Mouse (Mus musculus) intestine, postnatal 0 days (tissue): Measurements from ENCODE around the gene Tmem141. TPM values are rescaled to one million over a fixed set of nuclear protein-coding genes. Genes with fewer than 3 reads are reported as not detected.

ENCODE experiments used
- ATAC-seq: fragments of 200-750 bp; cut with Nextera tagmentation; 2 replicates; pipeline ENCODE4 v1.8.0; 2017; ENCODE audit warnings: mild to moderate bottlenecking, moderate TSS enrichment, moderate library complexity
- H3K27ac ChIP-seq: fragments of 300-500 bp; sonication (generic); 2 replicates; pipeline ENCODE4 v1.5.1; 2014; ENCODE audit warnings: mild to moderate bottlenecking, low read depth, low read length, moderate library complexity
- H3K27me3 ChIP-seq: fragments of 300-500 bp; sonication (generic); replicated peaks from 2 replicates; pipeline ENCODE4 v1.6.1; 2014; ENCODE audit warnings: low read length, mixed read lengths; ENCODE audit not compliant: control insufficient read depth, insufficient read depth
- H3K36me3 ChIP-seq: fragments of 300-500 bp; sonication (generic); 2 replicates; pipeline ENCODE4 v1.6.1; 2014; ENCODE audit warnings: mild to moderate bottlenecking, moderate library complexity; ENCODE audit not compliant: control insufficient read depth, insufficient read depth
- H3K4me1 ChIP-seq: fragments of 300-500 bp; sonication (generic); replicated peaks from 2 replicates; pipeline ENCODE4 v1.6.1; 2014; ENCODE audit warnings: antibody characterized with exemption, low read length, mixed read lengths; ENCODE audit not compliant: control insufficient read depth, insufficient read depth
- H3K4me2 ChIP-seq: fragments of 300-500 bp; sonication (generic); replicated peaks from 2 replicates; pipeline ENCODE4 v1.6.1; 2014; ENCODE audit warnings: low read depth, mild to moderate bottlenecking, moderate library complexity
- H3K4me3 ChIP-seq: fragments of 300-500 bp; sonication (generic); 2 replicates; pipeline ENCODE4 v1.5.1; 2014; ENCODE audit warnings: low read depth, low read length
- H3K9ac ChIP-seq: fragments of 300-500 bp; sonication (generic); 2 replicates; pipeline ENCODE4 v1.6.1; 2014; ENCODE audit warnings: mild to moderate bottlenecking, low read depth, low read length
- H3K9me3 ChIP-seq: fragments of 300-500 bp; sonication (generic); 2 replicates; pipeline ENCODE4 v1.6.1; 2016; ENCODE audit warnings: mixed run types; ENCODE audit not compliant: control insufficient read depth
- CTCF ChIP-seq: sonication (generic); IDR thresholded peaks from 2 replicates; pipeline ENCODE4 v1.5.1; 2016; ENCODE audit warnings: low read depth, mild to moderate bottlenecking, control low read depth, antibody characterized with exemption, moderate library complexity
- WGBS: fragments of 180-500 bp; shearing (Covaris S2); extraction: QIAGEN DNeasy Blood & Tissue Kit; methylation state at CpG from one replicate; pipeline ENCODE4 v1.1.7; 2014; 5-methylcytosine and 5-hydroxymethylcytosine counted together
- polyA plus RNA-seq: library from polyadenylated mRNA; unstranded; fragments of >200 nt; fragmentation: Nextera tagmentation; extraction: Ambion mirVana; gene quantifications from 2 replicates; pipeline ENCODE4 v1.2.1, GENCODE M21; 2015

Tmem141 gene
- polyA plus RNA-seq, 1 experiment from 2014 or later, result 23.0 TPM

GRCm38 (mm10) chr2:25580621-25581101 is 41.1 kb downstream of the Tmem141 start:
- Histone ChIP-seq H3K27ac (no peak overlapping the region), H3K4me2 (peak overlapping the region; percentile 75), H3K27me3 (peaks cover 43% of the 10 kb centered on the region), H3K4me3 (no peak overlapping the region), H3K9ac (no peak overlapping the region), H3K9me3 (no peaks in the 10 kb centered on the region), H3K36me3 (peaks cover 15% of the 10 kb centered on the region), H3K4me1 (peaks cover 32% of the 10 kb centered on the region)
- TF ChIP-seq CTCF, result no peak
- ATAC-seq, result no peak
- 31% methylated on average over 6 of the region's 6 CpGs for WGBS

- H3K4me1 ChIP-seq, result peaks cover 34% of the 10 kb centered on the region
- TF ChIP-seq CTCF, result peak; percentile 79
- peak overlapping the region; percentile 1; the same call in 1 of the 2 replicates for H3K9ac ChIP-seq
- H3K36me3 ChIP-seq, result peaks cover 8% of the 10 kb centered on the region
- ATAC-seq, result no peak
- H3K27ac ChIP-seq, result no peak overlapping the region
- H3K4me3 ChIP-seq, result peak overlapping the region; percentile 29
- no peaks in the 10 kb centered on the region for H3K9me3 ChIP-seq
- H3K4me2 ChIP-seq, result peak overlapping the region; percentile 66
- 2% methylated on average over 27 of the region's 27 CpGs for WGBS
- H3K27me3 ChIP-seq, result peaks cover 43% of the 10 kb centered on the region
Measured at GRCm38 (mm10) chr2:25579737-25580460, 41.9 kb downstream of the Tmem141 start.

GRCm38 (mm10) chr2:25578796-25579736 is 42.7 kb downstream of the Tmem141 start:
- Histone ChIP-seq H3K27ac (no peak overlapping the region), H3K9me3 (no peaks in the 10 kb centered on the region), H3K4me1 (peaks cover 34% of the 10 kb centered on the region), H3K9ac (no peak overlapping the region), H3K4me3 (peak overlapping the region; percentile 29), H3K27me3 (peaks cover 43% of the 10 kb centered on the region), H3K36me3 (peaks cover 7% of the 10 kb centered on the region), H3K4me2 (peak overlapping the region; percentile 66)
- WGBS, result 10% methylated on average over 77 of the region's 77 CpGs
- ATAC-seq, result no peak
- TF ChIP-seq CTCF, result no peak

- peaks cover 43% of the 10 kb centered on the region for H3K27me3 ChIP-seq
Measured at GRCm38 (mm10) chr2:25577951-25578795, 43.6 kb downstream of the Tmem141 start.

GRCm38 (mm10) chr2:25576965-25577891 is 44.6 kb downstream of the Tmem141 start:
- 34% methylated on average over 91 of the region's 92 CpGs for whole genome bisulfite sequencing
- Histone ChIP-seq H3K4me1 (peaks cover 33% of the 10 kb centered on the region), H3K27ac (no peak overlapping the region), H3K9ac (no peak overlapping the region), H3K4me3 (peak overlapping the region; percentile 29), H3K36me3 (no peaks in the 10 kb centered on the region), H3K4me2 (peak overlapping the region; percentile 66), H3K9me3 (no peaks in the 10 kb centered on the region), H3K27me3 (peaks cover 43% of the 10 kb centered on the region)
- ATAC-seq, result no peak
- no peak for TF ChIP-seq CTCF

More at GRCm38 (mm10) chr2:25577951-25578795, 43.6 kb downstream of the Tmem141 start:
- Histone ChIP-seq H3K36me3 (peaks cover 4% of the 10 kb centered on the region), H3K27ac (no peak overlapping the region), H3K4me2 (peak overlapping the region; percentile 66), H3K9ac (no peak overlapping the region), H3K9me3 (no peaks in the 10 kb centered on the region), H3K4me1 (peaks cover 34% of the 10 kb centered on the region), H3K4me3 (peak overlapping the region; percentile 29)
- peak; percentile 51 for TF ChIP-seq CTCF
- 21% methylated on average over 75 of the region's 75 CpGs for WGBS
- ATAC-seq, result no peak
